Mouse (Mus musculus): Measurements from ENCODE around the gene Baiap2. TPM values are rescaled to one million over a fixed set of nuclear protein-coding genes. Genes with fewer than 3 reads are reported as not detected.

The Baiap2 gene
- polyA plus RNA-seq, 2 experiments from 2014 or later, result 7.9 to 11.5 TPM

- no peak for ATAC-seq
Measured at GRCm38 (mm10) chr11:119947897-119948296, 5.3 kb downstream of the Baiap2 start.

GRCm38 (mm10) chr11:119948305-119948704 lies 5.7 kb downstream of the Baiap2 start:
- ATAC-seq, result no peak

GRCm38 (mm10) chr11:119948803-119949202 lies 6.2 kb downstream of the Baiap2 start:
- no peak for ATAC-seq

- no peak for ATAC-seq
Measured at GRCm38 (mm10) chr11:119950535-119950934, 8.0 kb downstream of the Baiap2 start.

- ATAC-seq, result no peak
Measured at GRCm38 (mm10) chr11:119951326-119951725, 8.8 kb downstream of the Baiap2 start.

GRCm38 (mm10) chr11:119952429-119953224 lies 10.1 kb downstream of the Baiap2 start:
- no peak for ATAC-seq

- no peak for ATAC-seq
Measured at GRCm38 (mm10) chr11:119954233-119954632, 11.7 kb downstream of the Baiap2 start.

GRCm38 (mm10) chr11:119954749-119955337 lies 12.3 kb downstream of the Baiap2 start:
- ATAC-seq, result no peak

- ATAC-seq, result no peak
Measured at GRCm38 (mm10) chr11:119955432-119955831, 12.9 kb downstream of the Baiap2 start.

- ATAC-seq, result no peak
Measured at GRCm38 (mm10) chr11:119956590-119956989, 14.0 kb downstream of the Baiap2 start.

- no peak for ATAC-seq
Measured at GRCm38 (mm10) chr11:119958856-119959255, 16.3 kb downstream of the Baiap2 start.

GRCm38 (mm10) chr11:119959714-119960113 lies 17.2 kb downstream of the Baiap2 start:
- no peak for ATAC-seq

GRCm38 (mm10) chr11:119960671-119961070 lies 18.1 kb downstream of the Baiap2 start:
- no peak for ATAC-seq

GRCm38 (mm10) chr11:119961511-119961910 lies 18.9 kb downstream of the Baiap2 start:
- no peak for ATAC-seq

GRCm38 (mm10) chr11:119965053-119965452 lies 22.5 kb downstream of the Baiap2 start:
- no peak for ATAC-seq

GRCm38 (mm10) chr11:119966294-119966693 lies 23.7 kb downstream of the Baiap2 start:
- ATAC-seq, result no peak

GRCm38 (mm10) chr11:119967401-119967800 lies 24.8 kb downstream of the Baiap2 start:
- no peak for ATAC-seq

- no peak for ATAC-seq
Measured at GRCm38 (mm10) chr11:119967892-119968291, 25.3 kb downstream of the Baiap2 start.

- ATAC-seq, result no peak
Measured at GRCm38 (mm10) chr11:119970021-119970851, 27.7 kb downstream of the Baiap2 start.

GRCm38 (mm10) chr11:119973789-119974188 lies 31.2 kb downstream of the Baiap2 start:
- no peak for ATAC-seq

- ATAC-seq, result no peak
Measured at GRCm38 (mm10) chr11:119975739-119976501, 33.4 kb downstream of the Baiap2 start.

- ATAC-seq, result no peak
Measured at GRCm38 (mm10) chr11:119978701-119979100, 36.1 kb downstream of the Baiap2 start.
